Mouse (Mus musculus) right cerebral cortex, postnatal 4 days (tissue): Measurements from ENCODE around the gene Irf2bpl.

Source experiments
- DNase-seq: peaks from one replicate; pipeline ENCODE4 v3.0.0-alpha.2; 2022

Irf2bpl gene

DNA sequence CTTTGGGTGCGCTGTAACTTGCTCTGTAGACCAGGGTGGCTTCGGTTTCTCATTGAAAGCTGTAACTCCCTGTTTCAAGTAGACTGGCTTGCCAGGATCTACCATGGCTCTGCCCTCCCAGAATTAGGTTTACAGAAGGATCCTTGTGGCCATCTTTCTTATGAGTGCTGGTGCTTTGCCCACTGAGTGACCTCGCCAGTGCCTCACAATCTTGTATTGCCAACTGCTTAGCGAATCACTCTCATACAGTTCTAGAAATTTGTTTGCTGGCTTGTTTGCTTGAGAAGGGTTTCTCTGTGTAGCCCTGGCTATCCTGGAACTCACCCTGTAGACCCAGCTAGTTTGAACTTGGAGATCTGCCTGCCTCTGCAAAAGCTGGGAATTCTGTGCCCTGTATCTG is 26.1 kb downstream of the Irf2bpl start:
- DNase-seq = no peak

DNA sequence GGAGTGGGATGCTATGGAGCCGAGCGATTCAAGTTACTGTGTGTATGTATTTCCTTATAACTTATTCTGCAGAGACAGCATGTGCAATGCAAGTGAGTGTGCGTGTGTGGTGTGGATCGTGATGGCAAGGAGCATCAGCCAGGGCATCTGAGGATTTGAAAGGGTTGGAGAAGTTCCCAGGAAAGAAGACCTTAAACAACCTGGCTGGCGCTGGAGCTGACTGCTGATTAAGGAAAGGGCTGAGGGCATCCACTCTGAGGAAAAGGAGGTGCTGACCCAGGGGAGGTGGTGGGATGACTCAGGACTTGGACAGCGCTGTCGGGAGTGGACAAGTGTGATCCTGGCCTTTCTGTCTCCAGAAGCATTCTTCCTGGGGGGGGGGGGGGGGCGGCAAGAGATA is 27.3 kb downstream of the Irf2bpl start:
- DNase-seq = no peak

DNA sequence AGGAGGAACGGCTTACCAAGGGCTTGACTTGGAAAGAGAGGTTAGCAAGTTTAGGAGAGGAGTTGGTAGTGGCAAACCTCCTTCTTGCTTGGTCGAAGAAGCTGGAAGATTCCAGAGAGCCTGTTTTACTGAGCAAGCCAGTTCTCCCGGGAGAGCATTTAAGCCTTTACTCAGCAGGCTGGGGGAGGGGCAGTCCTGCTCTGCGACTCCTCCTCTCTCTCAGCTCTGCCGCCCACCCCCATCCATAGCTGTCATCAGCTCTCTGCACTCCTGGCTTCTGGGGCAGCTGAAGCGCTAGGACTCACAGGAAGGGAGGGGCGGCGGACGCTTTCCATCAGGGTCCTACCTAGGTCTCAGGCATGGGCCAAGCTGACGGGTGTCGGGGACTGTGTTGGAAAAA is 28.9 kb downstream of the Irf2bpl start:
- DNase-seq = peak; percentile 75

DNA sequence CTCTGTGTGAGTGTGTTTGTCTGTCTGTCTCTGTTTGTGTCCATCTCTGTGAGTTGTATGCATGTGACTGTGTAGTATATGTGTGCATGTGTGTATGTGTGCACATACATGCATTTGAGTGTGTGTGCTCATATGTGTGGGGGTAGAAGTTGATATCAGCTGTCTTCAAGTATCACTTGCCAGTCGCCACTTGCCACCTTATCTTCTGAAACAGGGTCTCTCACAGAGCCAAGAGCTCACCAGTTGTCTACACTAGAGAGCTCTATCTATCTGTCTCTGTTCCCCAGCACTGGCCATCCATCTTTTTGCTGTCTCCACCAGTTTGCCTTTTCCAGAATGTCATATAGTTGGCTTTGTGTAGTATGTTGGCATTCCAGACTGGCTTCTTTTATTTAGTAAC is 31.1 kb downstream of the Irf2bpl start:
- DNase-seq = no peak

DNA sequence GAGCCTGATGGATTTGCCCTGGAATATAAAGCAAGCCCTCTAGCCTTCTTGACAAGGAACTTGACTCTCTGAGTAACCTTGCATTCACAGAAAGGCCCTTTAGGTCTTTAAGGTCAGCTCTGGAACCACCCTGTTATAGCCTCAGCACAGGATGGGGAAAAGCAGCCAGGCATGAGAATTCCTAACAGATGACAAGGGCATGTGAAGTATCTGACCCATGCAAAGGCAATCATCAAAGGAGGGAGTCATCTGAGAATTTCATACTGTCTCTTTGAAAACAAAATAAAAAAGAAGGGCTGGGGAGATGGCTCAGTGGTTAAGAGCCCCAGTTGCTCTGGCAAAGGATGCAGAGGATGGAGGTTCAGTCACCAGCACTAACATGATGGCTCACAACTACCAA is 33.3 kb downstream of the Irf2bpl start:
- DNase-seq = no peak

DNA sequence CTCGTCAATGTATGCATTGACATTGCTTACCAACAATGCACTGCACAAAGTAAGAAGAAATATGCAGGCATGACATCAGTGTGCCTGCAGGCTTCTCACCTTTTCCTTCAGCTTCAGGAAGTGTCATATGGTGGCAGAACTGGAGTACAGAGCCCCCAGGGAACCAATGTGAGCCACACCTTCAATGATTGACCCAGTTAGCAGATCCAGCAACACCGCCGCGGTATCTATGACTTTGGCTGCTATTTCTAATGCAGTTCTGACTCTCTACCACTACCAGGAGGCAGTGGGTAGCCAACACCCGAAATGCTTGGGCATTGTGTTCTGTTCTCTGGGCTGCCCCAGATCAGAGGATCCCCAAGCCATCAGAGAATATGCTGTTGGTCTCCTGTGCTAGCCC is 33.9 kb downstream of the Irf2bpl start:
- DNase-seq = no peak

DNA sequence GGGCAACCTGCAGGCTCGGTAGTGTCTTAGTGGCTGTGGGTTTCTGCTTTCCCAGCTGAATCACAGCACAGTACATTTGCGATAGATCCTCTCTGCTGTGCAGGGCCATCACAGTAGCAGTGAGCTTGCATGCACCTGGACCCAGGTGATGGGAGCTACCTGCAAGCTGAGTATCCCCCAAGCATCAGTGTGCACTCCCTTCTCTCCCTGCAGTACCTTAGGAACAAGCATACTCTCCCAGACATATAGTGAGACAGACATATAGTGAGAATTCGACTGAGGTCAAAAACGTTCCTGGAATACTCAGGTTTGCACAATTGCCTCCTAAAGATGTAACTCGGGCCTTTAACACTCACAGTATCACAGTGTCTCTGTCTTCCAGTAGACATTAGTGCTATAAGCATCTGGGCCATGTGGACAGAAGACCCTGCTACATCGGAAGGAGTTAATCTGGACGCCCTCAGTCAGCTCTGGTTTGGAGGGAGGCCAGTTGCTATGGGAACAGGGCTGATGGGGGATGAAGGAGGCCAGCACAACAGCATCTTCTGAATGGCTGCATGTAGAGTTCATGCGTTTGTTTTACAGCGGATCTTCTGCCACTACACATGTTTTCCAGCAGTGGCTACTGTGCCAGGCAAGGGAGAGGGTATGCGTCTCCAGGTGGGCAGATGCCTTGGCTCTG is 34.5 kb downstream of the Irf2bpl start:
- peak; percentile 72 for DNase-seq

DNA sequence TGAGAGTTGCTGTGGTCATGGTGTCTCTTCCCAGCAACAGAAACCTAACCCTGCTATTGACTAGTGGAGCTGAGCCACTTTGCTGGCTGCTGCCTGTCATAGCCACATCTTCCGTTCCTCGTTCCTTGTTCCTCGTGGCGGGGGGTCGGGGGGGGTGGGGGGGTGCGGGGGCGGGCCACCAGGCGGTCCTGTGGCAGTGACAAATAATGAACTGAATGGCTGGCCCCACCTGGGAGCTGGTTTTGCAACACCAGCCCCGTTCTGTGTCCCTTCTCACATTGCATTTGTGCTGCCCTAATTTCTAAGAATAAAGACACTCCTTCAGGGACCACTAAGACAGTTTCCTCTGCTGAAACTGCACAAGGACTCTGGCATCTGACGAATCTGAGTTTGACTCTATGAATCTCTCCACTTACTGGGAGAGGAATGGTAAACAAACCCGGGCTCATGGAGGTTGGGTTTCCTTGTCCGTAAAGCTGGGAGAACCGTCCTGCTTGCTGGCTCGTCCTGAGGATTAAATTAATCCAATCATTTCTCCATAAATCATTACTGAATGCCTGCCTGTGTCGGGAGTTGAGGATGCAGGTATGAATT is 41.6 kb downstream of the Irf2bpl start:
- no peak for DNase-seq

DNA sequence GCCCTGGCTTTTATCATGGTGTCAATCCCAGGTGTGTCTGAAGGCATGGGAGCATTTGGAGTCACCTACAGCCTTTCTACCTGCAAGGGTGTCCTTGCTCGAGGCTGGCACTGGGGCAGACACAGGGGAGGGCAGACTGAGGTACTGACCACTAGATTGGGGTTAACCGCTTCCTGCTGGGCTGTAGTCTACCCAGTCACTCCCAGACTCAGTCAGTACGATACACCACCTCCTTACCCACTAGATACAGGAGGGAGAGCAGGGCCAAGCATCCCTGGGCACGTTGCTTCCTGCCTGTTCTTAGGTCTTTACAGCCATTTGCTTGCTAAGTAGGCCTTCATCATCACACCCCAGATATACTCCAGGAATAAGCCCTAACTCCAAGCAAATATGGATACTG is 44.1 kb downstream of the Irf2bpl start:
- no peak for DNase-seq

DNA sequence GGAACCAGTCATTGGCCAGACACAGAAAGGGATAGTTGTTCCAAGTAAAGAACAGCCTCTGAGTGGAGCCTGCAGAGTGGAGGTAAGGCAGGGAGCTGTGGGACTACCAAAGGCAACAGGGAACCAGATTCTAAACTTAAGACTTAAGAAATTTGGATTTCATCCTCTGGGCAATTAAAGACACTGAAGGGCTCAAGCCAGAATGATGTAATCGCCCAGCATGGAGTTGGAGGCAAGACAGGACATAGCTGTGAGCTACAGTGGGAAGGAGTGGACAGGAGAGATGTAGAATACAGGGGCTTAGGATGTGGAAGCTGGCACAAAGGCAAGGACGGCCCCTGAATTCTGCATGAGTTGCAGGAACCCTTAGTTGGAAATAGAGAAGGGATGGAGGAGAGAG is 46.4 kb downstream of the Irf2bpl start:
- DNase-seq = no peak

DNA sequence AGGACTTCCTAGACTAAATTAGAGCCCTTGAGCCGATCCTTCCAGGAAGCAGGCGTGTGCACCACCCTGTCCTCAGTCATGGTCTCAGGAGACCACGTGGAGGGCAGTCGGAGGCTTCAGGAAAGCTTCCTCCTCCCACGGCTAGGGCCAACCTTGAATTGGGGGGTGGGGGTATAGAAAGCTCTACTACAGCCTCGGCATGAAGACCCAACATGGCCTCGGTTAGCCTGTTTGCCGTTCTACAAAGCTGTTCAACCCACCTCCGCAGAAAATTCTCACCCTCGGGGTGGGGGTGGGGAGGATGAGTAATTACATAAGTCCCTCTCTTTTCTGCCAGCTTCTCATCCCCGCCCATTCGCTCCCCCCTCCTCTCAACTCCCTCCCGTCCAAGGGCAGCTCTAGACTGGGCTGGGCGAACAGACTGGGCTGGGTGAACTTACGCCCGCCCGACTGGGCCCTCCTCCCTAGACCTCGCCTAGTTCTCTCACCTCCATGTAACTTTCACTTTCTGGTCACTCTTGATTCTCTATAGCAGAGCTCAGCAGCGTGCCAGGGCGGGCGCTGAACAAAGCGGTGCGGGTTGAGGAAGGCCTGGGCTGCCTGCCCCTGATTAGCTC is 48.1 kb downstream of the Irf2bpl start:
- no peak for DNase-seq

DNA sequence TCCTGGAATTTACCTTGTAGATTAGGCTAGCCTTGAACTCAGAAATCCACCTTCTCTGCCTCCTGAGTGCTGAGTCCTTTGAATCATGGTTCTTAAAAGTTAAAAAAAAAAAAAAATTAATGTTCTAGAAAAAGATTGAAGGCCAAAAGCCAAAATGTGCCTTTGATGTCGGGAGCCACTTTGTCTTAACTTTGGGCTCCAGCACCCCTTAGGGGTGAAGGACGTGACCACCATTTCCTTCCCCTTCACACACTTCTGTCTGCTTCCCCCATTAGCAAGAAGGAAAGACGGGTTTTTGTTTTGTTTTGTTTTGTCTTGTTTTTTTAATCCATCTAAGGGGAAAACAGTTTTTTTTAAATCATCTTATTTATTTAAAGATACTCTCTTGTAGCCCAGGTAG is 48.7 kb downstream of the Irf2bpl start:
- DNase-seq = no peak

DNA sequence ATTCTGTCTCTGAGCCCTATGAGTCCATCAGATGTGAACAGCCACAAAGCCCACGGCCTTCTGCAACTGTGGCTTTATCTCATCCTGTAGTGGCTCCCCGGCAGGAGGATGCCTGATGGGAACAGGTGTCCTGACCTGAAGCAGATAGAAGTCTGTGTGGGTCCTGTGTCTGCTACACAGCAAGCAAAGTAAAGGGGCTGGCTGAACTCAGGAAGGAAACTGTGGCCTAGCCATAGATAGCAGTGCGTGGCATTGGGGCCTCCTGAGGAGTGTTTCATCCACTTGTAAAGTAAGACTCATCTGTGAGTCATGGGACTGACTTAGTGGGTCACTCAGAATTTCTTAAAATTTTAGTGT is 50.2 kb downstream of the Irf2bpl start:
- no peak for DNase-seq

DNA sequence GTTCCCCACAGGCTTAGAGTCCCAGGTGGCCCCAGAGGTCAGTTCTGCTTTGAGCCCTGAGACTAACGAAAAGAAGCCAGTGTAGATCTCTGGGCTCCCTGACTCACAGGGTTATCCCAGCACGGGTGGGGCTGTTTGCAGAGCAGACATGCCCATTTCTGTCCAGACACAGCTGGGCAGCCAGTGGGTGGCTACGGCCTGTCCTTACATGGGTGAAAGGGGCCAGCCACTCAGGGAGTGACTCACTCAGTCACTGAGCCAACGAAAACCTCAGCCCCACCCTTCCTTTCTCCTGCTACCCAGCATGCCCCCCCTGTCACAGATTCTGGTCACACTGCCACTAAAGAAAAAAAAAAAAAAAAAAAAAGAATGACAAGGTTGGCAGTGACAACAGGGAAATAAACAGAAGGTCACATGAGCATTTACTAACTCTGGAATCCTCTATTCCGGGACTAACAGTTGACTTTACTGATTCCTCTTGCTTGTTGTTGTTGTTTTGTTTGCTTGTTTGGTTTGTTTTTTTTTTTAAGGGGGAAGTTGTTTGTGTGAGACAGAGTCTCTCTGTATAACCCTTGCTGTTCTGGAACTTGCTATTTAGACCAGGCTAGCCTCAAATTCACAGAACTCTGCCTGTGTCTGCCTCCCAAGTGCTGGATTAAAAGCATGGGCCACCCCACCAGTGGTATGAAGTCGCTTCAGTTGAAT is 50.7 kb downstream of the Irf2bpl start:
- no peak for DNase-seq

DNA sequence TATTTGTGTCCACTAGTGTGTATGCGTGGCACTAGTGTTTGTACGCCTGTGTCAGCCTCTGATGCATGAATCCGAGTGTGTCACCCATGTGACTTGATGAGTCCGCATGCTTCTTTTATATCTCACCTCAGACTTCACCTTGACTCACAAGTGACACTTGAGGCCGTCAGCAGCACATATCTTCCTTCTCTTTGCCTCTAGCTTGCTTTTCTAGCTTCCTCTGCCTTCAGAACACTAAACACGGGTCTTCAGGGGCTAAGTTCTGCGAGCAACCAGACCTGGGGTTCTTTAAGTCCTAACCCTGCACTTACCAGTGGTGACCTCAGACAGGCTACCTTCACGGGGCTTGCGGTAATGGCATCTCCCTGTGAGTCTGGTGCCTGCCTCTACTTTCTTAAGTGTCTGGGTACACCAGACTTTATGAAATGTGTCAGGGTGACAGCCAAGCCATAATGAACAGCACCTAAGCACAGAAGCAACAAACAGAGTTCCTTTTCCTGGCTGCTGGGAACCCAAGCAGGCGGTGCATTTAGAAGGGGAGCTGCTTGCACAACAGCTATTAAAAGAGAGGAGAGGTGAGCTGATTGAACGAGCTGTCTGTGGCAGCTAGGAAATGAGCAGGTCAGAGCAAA is 51.9 kb downstream of the Irf2bpl start:
- DNase-seq = no peak

DNA sequence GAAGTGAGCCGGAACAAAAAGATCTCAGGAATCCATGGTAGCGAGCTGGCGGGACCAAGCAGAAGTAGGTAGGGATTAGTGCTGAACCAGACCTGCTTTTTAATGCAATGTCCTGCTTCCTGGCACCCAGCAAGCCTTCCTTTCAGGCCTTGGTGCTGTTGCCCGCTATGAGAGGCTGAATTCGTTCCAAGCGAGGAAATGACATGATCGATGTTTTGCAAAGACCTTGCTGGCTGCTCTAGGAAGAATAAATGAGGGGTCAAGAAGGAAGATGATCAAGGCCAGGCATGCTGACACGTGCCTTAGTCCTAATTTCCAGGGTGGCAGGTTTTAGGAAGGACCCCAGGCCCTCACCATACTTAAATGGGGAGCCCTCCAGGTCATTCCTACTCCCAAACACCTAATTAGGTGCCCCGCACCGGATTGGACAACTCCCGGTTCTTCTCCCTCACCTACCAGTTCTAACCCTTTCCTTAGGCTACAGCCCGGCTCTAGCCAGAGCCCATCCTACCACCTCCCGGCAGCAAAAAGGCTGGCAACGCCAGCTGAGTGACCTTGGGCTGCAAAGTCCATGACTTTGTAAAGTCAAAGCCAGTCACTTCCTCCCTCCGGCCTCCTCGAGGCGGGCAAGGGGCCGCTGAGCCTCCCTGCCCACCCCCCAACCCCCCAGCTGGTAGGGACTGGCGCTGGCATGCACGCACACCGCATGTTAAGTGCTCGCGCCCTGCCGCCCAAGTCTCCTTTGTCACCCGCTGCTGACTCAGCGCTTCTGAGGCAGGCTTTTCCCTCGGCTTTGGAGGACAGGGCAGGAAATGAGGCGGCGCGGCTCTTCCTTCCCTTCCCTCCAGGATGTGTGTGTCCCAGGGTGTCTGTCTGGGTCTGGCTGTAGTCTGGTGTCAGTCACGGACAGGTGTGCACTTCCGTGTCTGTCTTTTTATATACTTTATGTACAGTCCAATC is 52.7 kb downstream of the Irf2bpl start:
- peak; percentile 59 for DNase-seq
